Mouse (Mus musculus) heart, postnatal 0 days (tissue): ENCODE results near the gene C87436.

Experiments used
- CTCF ChIP-seq: IDR thresholded peaks from 2 replicates; pipeline ENCODE4 v1.5.1; 2016; ENCODE audit warnings: antibody characterized with exemption, control low read depth, low read depth
- EP300 ChIP-seq: IDR thresholded peaks from 2 replicates; pipeline ENCODE4 v1.6.1; 2016; ENCODE audit warnings: antibody characterized with exemption, low read depth

- TF ChIP-seq CTCF (no peak), EP300 (no peak)
Measured at GRCm38 (mm10) chr6:86403728-86404099, 34.5 kb upstream of the C87436 start.
